Mouse (Mus musculus) layer of hippocampus, adult 18-20 months (tissue): ENCODE results near the gene Gm9944. TPM values are rescaled to one million over a fixed set of nuclear protein-coding genes. Genes with fewer than 3 reads are reported as not detected.

Source experiments
- DNase-seq, 2 experiments: peaks; one replicate each; pipeline ENCODE4 v3.0.0; 2022; ENCODE audit warnings: low spot score in 2 of 2
- long read RNA-seq: library from polyadenylated mRNA; stranded (forward); transcript quantifications from one replicate; pipeline ENCODE4 v2.0.0, GENCODE M21; 2021
- total RNA-seq, 2 experiments: library from RNA; stranded (reverse); gene quantifications; 2 replicates each; pipeline ENCODE4 v1.2.3; 2021

Gm9944 gene
- total RNA-seq = not detected
- long read RNA-seq = 0 reads

GRCm38 (mm10) chr4:144453217-144453616, at the start of gene Gm9944:
Gene Gm9944, minus strand, starts transcription at chr4:144453317.
- DNase-seq = no peak

GRCm38 (mm10) chr4:144493331-144493730, 40.2 kb upstream of the Gm9944 start:
- DNase-seq = no peak

- DNase-seq = no peak
These were observed 15.0 kb upstream of the Gm9944 start for GRCm38 (mm10) chr4:144468091-144468490.

- DNase-seq = peak in 1 of 2 experiments; percentile 14
These were observed 12.1 kb upstream of the Gm9944 start for GRCm38 (mm10) chr4:144465206-144465605.

- no peak for DNase-seq
These were observed 10.5 kb upstream of the Gm9944 start, which contains the start of gene Aadacl3 for GRCm38 (mm10) chr4:144463656-144464055. Gene Aadacl3, minus strand, starts transcription at chr4:144463756.

GRCm38 (mm10) chr4:144448546-144448945, 4.6 kb downstream of the Gm9944 start:
- DNase-seq = no peak

- DNase-seq = no peak
These were observed 11.5 kb downstream of the Gm9944 start for GRCm38 (mm10) chr4:144441582-144441981.

- no peak for DNase-seq
These were observed 12.0 kb downstream of the Gm9944 start for GRCm38 (mm10) chr4:144441095-144441494.

- DNase-seq = no peak
These were observed 14.4 kb downstream of the Gm9944 start, which contains the start of gene 1700012P22Rik for GRCm38 (mm10) chr4:144438672-144439071. Gene 1700012P22Rik, minus strand, starts transcription at chr4:144438772.

- DNase-seq = no peak
These were observed 19.9 kb downstream of the Gm9944 start for GRCm38 (mm10) chr4:144433216-144433615.

- DNase-seq = no peak
These were observed 22.4 kb downstream of the Gm9944 start for GRCm38 (mm10) chr4:144430723-144431122.

- DNase-seq = peak in 1 of 2 experiments; percentile 3
These were observed 24.2 kb downstream of the Gm9944 start for GRCm38 (mm10) chr4:144428868-144429267.

GRCm38 (mm10) chr4:144424590-144424989, 28.5 kb downstream of the Gm9944 start:
- no peak for DNase-seq

- no peak for DNase-seq
These were observed 32.5 kb downstream of the Gm9944 start for GRCm38 (mm10) chr4:144420644-144421043.

GRCm38 (mm10) chr4:144408290-144408689, 44.8 kb downstream of the Gm9944 start, which contains the start of gene Pramef12:
Gene Pramef12, minus strand, starts transcription at chr4:144408464.
- DNase-seq = no peak

GRCm38 (mm10) chr4:144406261-144406660, 46.9 kb downstream of the Gm9944 start:
- no peak for DNase-seq

- no peak for DNase-seq
These were observed 48.5 kb downstream of the Gm9944 start for GRCm38 (mm10) chr4:144404456-144405086.

Other genes with a start within 250 kb of the Gm9944 start
- gene C87977, start 240.0 kb downstream of the Gm9944 start, total RNA-seq = not detected
- not detected for gene Pramel5, start 172.8 kb downstream of the Gm9944 start, total RNA-seq
- not detected for gene Gm13128, start 123.1 kb downstream of the Gm9944 start, total RNA-seq
- gene Gm13119, start 95.4 kb downstream of the Gm9944 start, total RNA-seq = not detected
- not detected for gene Pramef20, start 75.4 kb downstream of the Gm9944 start, total RNA-seq
- not detected for gene Pramef12, start 44.9 kb downstream of the Gm9944 start, total RNA-seq
- gene 1700012P22Rik, start 14.5 kb downstream of the Gm9944 start, total RNA-seq = not detected
- gene Aadacl3, start 10.4 kb upstream of the Gm9944 start, total RNA-seq = not detected
- gene 9430007A20Rik, start 66.5 kb upstream of the Gm9944 start, total RNA-seq = not detected
- gene Gm13124, start 111.8 kb upstream of the Gm9944 start, total RNA-seq = not detected
- gene Aadacl4, start 160.4 kb upstream of the Gm9944 start, total RNA-seq = not detected
- gene Gm436, start 233.1 kb upstream of the Gm9944 start, total RNA-seq = not detected